Mouse (Mus musculus): ENCODE measurements around the gene Ank.

DNA sequence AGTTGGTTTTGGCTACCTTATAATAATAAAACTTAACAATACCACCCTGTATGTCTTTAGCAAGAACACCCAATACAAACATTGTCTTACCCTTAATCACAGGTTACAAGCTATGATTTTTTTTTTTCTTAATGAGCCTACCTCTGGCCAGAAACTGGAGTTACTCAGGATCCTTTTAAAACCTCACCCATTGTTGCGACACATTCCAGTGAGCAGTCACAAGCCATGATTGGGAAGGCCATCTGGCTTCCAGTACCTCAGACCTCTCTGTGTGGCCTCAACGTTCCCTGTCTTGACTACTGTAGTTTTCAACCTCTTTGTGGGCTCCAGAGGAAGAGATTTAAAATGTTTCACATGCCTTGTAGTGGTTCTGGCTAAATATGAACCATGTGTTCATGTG is 103.4 kb downstream of the Ank start:
- TF ChIP-seq CTCF (conservative IDR thresholded peaks at IDR 0.05; ENCODE audit: low read length), result no peak
- no peak for TF ChIP-seq POU5F1 (IDR thresholded peaks at IDR 0.05; ENCODE audit: borderline replicate concordance, low read length)
- TF ChIP-seq NANOG (IDR thresholded peaks at IDR 0.05; ENCODE audit: borderline replicate concordance, low read length), result no peak

All from E14TG2a.4 (cell line).